Mouse (Mus musculus) small intestine, adult 2 months (tissue): Measurements from ENCODE around the gene 1700066M21Rik.

Experiments used
- CTCF ChIP-seq: fragments of 200-500 bp; IDR thresholded peaks from 2 replicates; pipeline ENCODE4 v1.5.1; 2012; ENCODE audit warnings: low read depth, mild to moderate bottlenecking, control low read depth, inconsistent platforms, low read length, moderate library complexity, mixed read lengths; ENCODE audit not compliant: insufficient replicate concordance, insufficient read length; ENCODE audit errors: extremely low read depth
- POLR2A ChIP-seq: fragments of 200-500 bp; IDR thresholded peaks from 2 replicates; pipeline ENCODE4 v1.6.1; 2012; ENCODE audit warnings: low read depth, mild to moderate bottlenecking, control low read depth, inconsistent platforms, low read length, moderate library complexity

DNA sequence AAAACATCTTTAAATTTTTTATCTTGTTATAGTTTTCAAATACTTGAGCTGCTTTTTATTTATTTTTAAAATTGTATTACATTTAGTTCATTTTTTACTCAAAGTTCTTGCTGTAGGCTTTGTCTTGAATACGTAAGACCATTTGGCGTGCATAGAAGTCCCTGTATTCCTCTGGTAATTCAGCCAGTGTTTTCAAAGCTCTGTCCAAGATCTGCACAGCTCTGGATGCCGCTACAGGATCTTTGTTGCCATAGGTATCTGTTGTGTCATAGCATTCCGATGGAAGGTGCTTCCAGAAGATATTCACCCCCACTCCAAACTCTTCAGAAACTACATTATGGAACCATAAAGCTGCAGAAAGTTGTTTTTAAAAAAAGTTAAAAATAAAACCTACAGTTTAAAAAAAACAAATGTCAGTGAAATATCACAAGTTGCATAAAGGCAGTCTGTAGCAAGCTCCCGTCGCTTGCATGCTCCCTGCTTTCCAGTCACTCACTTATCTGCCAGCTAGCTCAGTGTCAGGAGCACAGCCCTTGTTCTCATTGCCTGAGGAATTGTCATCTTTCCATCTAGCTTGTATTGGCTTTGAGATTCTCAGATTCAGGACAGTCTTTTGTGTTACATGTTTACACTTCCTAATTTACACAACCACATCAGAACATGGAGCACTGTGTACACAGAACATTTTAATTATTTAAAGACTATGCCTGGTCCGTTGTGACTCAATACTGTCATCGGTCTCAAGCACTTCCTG, 11.2 kb downstream of the 1700066M21Rik start:
- TF ChIP-seq CTCF (no peak), POLR2A (no peak)
